Mouse (Mus musculus) mouse embryonic stem cell (cell line): ENCODE results near the gene Ndufa5.

Source experiments
- in situ Hi-C, 2 experiments: fragments of 300-500 bp; cut with MboI; formaldehyde crosslinking; loops; 1 replicate in 1 of 2; 3 replicates in 1 of 2; pipeline ENCODE4 v1.14.3; 2019 to 2020; ENCODE audit warnings: low sequenced_read_pairs in 2 of 2, low pct_unique_long_range_greater_than_20kb in 1 of 2, mixed read lengths in 1 of 2; ENCODE audit not compliant: unreplicated experiment in 1 of 2

The Ndufa5 gene

GRCm38 (mm10) chr6:24530711-24531420 lies 3.1 kb upstream of the Ndufa5 start:
- in situ Hi-C loops: no loop called here

- in situ Hi-C loops: no loop called here
These were observed 2.4 kb upstream of the Ndufa5 start for GRCm38 (mm10) chr6:24530166-24530565.

- in situ Hi-C loops: no loop called here
These were observed 141 bp upstream of the Ndufa5 start, which contains the start of gene Asb15 for GRCm38 (mm10) chr6:24528064-24528243. Gene Asb15 (plus strand): TSS chr6:24528144.

GRCm38 (mm10) chr6:24525705-24526104 lies 2.1 kb downstream of the Ndufa5 start:
- in situ Hi-C loops: no loop called here

GRCm38 (mm10) chr6:24516197-24516596 lies 11.6 kb downstream of the Ndufa5 start:
- in situ Hi-C loops: no loop called here

- in situ Hi-C loops: no loop called here
These were observed 13.1 kb downstream of the Ndufa5 start, which contains the start of gene Iqub for GRCm38 (mm10) chr6:24514552-24515284. Gene Iqub (minus strand): TSS chr6:24515067.

- in situ Hi-C loops: no loop called here
These were observed 23.7 kb downstream of the Ndufa5 start for GRCm38 (mm10) chr6:24504141-24504540.

GRCm38 (mm10) chr6:24490341-24490740 lies 37.5 kb downstream of the Ndufa5 start:
- in situ Hi-C loops: no loop called here

- in situ Hi-C loops: no loop called here
These were observed 41.3 kb downstream of the Ndufa5 start for GRCm38 (mm10) chr6:24486530-24486929.

GRCm38 (mm10) chr6:24470571-24471132 lies 57.2 kb downstream of the Ndufa5 start:
- in situ Hi-C loops: no loop called here

- in situ Hi-C loops: no loop called here
These were observed 57.7 kb downstream of the Ndufa5 start for GRCm38 (mm10) chr6:24470135-24470534.
